Mouse (Mus musculus): ENCODE measurements around the gene Htr3b. TPM values are rescaled to one million over a fixed set of nuclear protein-coding genes. Genes with fewer than 3 reads are reported as not detected.
A peak's percentile ranks its signal among the peaks of the same experiment; 100 is the strongest.
"Not testable (repeated sequence)": the region's sequence is repeated elsewhere in the genome, so short reads cannot be mapped to it uniquely, and the experiment has no call there.

Htr3b gene
- polyA plus RNA-seq (2017; shearing (Covaris generic)), result not detected

- peak; percentile 54 for ATAC-seq
These were observed at the start of gene Htr3b for GRCm38 (mm10) chr9:48964587-48965040. Htr3b (minus strand) TSS chr9:48964990.

GRCm38 (mm10) chr9:48999256-48999655 is 34.5 kb upstream of the Htr3b start:
- no peak for ATAC-seq

DNA sequence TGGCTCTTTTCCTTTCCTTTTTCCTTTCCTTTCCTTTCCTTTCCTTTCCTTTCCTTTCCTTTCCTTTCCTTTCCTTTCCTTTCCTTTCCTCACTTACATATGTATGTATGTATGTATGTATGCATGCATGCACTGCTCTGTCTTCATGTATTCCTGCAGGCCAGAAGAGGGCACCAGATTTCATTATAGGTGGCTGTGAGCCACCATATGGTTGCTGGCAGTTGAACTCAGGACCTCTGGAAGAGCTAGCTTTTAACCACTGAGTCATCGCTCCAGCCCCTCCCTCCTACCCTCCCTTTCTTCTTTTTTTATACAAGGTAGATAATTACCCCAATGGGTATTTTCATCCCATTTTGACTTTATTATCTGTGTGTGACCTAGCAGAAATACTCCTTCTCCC is 30.9 kb upstream of the Htr3b start:
- no peak for ATAC-seq

GRCm38 (mm10) chr9:48994779-48995178 is 30.0 kb upstream of the Htr3b start:
- no peak for ATAC-seq

DNA sequence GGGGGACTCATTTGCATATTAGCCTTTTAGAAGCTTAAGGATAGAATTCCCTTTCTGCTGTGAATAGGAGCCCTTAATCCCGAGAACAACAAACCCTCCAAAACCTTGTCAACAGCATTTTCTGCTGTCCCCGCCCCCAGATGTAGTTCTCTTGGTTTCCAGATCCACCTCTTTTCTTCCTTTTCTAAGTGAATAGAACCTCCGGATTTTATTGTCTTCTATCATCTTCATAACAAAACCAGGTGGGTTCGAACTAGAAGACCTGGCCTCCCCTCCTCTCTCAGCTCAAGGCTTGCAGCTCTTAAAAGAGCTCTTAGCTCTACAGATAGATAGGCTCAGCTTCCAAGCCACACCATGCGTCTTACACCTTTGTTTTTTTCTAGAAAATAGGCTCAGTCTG is 26.9 kb upstream of the Htr3b start:
- ATAC-seq, result no peak

DNA sequence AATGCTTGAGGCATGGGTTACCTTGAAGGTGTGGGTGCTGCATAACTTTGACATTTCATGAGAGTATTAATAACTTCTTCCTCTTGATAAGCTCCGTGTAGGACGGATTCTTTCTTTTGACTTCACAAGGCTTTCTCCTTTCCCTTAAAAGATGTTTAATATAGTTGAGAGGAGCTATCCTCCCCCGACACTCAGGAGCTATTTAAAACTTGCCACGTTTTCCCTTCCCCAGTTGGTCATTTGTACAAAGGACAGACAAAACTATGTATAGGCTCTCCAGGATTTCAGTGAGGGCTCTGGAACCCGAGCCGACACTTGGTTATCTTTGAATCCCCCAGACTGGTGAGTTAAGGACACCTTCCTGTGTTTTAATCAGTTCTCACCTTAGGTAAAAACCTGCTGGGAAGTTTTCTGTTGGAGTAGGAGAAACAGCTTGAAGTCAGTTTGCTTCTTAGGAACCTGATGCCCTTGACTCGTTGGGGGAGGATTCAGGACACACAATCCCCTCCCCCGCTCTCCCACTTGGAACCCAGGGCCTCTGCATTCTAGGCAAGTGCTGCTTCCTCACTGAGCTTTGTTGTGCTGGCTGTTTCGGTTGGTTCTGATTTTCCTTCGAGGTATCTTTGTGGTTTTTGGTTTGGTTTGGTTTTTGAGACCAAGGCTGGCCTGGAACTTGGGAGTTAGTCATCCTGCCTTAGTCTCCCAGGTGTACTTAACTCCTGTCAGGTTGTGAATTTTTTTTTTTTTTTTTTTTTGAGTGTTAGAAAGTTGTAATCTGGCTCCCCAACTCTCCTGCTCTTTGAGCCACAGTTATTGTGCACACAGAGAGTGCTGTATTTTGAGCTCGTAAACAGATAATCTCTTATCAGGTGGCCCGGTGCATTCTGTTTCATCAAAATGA is 22.7 kb upstream of the Htr3b start:
- ATAC-seq, result no peak

DNA sequence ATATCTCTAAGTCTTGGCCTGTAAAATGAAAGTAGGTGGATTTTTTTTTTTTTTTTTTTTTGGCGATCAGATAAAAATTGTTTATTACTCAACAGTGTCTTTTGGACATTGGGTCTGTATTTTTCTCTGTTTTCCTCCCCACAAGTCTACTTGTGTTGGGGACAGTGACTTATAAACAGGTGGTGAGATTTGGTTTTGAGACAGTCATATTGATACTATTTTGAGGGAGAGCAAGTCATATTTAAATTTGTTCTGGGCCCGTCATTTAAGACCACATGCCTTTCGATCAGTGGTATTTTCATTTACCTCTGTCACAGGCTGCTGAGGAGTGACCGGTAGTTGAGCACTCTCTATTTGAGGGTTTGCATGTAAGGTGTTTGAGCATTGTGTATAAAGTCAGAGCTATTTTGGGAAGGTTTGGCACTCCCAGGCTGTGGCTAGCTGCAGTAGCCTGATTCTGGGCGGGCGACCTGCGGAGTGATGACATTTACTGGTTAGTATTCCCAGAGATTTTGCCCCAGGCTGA is 21.9 kb upstream of the Htr3b start:
- ATAC-seq, result no peak

DNA sequence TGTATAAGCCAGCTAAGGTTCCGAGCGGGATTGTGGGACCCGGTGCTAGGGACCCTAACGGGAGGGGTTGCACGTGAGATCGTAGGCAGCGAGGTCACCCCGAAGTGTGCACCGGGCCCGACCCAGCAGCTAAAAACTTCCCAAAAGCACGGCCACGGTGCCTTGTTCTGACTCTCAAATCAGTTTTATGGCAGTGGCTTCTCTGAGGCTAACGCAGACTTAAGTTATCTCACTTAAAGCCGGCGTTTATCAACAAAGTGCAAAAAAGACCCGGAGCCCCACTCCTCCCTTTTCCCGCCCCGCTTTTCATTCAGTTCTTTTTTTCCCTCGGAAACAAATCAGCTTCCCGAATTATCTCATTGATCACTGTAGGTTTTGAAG is 20.9 kb upstream of the Htr3b start:
- ATAC-seq, result peak; percentile 0

DNA sequence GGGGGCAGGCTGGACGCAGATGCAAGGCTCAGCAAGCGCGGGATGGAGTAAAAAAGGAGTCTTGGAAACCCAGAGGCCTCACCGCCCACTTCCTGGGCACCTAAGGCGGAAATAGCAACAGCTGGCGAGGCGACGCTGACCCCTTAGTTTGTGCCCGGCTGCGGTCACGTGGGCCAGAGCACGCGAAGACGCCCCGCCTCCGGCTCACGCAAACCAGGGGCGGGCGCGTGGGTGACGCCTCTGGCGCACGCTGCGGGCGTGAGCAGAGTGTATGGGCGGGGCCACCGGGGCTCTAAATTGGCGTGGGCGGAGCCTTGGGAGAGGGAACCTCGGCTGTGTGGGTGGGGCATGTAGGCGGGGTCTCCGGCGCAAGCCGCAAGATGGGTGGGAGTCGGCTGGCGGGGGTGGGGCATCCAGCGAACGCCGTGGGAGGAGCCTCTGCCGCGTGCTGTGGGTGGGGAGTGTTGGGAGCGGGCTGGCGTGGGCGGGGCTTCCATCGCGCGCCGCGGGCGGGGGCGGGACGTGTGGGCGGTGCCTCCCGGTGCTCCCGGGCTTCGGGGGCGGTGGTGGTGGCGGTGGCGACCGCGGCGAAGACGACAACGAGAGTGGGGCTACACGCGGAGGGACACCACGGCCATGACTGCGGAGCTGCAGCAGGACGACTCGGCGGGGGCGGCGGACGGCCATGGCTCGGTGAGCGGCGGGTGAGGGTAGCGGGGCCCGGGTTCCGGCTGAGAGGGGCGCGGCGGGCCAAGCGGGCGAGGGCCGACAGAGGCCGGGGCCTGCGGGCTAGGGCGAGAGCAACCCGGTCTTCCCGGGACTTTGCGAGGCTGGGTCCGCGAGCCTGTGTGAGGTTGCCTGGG is 20.3 kb upstream of the Htr3b start, which contains the start of gene Usp28:
Usp28 (plus strand) TSS at position 531 of the 863 bp plus-strand sequence.
- peak; percentile 82 for ATAC-seq

DNA sequence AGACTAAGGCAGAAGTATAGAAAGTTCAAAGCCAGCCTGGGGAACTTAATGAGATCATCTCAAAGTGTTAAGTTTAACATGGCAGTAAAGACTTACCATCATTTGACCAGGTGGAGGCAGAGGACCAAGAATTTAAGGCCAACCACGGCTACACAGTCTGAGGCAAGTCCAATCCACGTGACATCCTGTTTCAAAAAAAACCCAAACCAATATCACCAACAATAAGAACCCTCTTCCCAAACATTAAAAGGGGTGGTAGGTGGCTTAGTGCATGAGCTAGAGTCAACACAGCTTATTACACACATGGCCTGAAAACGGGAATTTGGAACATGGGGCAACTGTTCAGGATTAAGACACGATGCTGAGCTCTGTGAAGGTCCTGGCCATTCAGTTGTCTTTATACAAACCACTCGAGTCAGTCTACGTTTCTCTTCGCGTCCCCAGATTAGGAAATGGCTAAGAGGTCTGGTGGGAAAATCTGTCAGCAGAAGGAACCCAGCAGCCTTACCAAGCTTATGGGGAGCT is 19.6 kb upstream of the Htr3b start:
- ATAC-seq, result peak; percentile 27

DNA sequence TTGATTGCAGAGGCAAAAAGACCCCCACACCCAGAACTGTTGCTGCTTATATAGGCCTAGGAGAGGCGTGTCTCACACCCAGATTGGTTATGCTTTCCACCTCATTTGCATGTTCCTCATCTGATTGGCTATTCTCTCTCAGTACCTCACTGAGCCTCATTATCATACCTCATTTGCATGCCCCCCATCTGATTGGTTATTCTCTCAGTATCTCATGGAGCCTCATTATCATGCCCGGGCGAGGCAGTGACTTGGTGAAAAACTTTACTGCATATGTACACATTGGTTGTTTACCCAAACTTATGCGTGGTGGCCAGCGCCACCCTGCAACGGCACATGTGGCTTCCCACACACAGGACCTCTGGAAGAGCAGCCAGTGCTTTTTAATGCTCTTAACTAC is 19.0 kb upstream of the Htr3b start:
- not testable (repeated sequence) for ATAC-seq

GRCm38 (mm10) chr9:48981827-48982226 is 17.0 kb upstream of the Htr3b start:
- no peak for ATAC-seq

- no peak for ATAC-seq
These were observed 16.0 kb upstream of the Htr3b start for GRCm38 (mm10) chr9:48980781-48981180.

DNA sequence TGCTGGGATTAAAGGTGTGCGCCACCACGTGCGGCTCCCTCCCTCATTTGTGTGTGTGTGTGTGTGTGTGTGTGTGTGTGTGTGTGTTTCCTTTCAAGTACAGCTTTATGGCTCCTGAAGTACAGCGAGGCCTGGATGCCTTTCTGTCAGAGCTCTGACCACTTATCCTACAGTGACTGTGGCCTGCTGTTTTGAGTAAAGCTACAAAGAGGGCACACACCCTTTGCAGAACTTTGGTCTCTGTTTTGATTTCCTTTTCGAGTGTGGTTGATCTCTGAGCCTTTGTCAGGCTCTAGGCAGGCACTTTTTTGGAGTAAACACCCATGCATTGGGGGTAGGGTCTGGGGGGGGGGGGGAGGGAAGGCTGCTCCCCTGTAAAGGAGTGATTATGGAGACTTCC is 15.6 kb upstream of the Htr3b start:
- no peak for ATAC-seq

GRCm38 (mm10) chr9:48976661-48977355 is 12.0 kb upstream of the Htr3b start:
- ATAC-seq, result no peak

- no peak for ATAC-seq
These were observed 7.7 kb upstream of the Htr3b start for GRCm38 (mm10) chr9:48972494-48972893.

DNA sequence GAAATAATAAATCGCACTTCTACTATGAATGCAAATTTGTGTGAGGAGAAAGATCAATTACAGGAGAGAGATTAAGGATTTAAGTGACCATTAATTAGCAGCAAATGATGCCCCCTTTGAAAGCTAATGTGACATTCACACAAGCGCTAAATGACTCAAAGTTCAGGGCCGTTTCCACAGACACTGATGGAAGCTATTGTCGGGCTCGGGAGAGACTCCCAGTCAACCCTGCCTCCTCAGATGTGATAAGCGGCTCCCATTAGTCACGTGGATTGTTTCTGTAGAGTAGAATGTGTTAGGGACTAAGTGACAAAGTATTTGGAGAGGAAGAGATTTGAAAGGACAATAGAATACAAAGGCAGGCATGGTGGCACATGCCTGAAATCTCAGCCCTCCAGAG is 2.7 kb downstream of the Htr3b start:
- ATAC-seq, result no peak

DNA sequence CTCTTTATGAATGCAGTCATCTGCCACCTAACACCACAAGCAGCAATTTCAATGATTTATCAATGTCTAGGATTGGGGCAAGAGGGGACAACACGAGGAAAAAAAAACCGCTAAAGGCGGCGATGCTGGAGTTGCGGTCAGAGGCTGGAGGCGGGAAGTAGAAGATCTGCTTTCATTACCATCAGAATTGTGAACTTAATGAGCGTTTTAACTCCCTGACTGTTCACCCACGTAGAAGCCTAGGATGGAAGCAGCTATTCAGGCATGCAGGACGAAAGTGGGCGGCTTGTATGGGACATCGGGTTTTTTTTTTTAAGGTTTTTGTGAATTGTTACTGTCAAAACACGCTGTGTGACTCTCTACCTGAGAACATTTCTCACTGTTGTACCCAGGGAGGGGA is 3.5 kb downstream of the Htr3b start:
- ATAC-seq, result no peak

DNA sequence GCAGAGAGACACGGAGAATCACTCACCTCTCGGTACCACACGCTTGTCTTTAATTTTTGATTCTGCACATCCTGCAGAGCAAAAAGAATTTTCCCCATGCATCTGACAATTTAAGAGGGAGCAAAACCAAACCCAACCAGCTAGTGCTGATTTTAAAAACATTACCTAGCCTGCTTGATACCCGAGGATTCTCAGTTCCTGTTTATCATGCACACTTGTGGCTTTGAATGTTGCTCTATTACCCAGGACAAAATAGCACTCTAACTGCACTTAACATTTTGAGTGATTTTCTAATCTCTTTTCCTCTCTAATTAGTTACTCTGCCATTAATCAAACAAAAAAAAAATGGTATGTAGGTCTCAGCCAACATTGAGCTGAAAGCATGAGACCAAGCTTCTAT is 17.2 kb downstream of the Htr3b start:
- ATAC-seq, result no peak

DNA sequence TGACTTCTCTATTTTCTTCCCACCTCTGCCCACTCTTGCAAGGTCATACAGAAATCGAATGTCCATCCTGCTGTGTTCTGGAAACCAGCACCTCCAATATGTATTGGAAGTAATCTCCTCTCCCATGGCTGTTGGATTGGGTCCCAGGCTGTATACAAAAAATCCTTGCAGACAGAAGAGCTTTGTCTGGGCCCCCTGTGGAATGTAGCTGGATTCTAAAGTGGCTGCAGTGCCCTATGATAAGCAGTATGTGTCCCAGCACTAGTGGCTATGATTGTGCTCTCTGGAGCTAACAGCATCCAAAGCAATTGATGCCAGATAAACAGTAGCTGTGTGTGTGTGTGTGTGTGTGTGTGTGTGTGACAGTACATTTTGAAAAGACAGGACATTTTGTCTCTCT is 22.4 kb downstream of the Htr3b start:
- ATAC-seq, result no peak

DNA sequence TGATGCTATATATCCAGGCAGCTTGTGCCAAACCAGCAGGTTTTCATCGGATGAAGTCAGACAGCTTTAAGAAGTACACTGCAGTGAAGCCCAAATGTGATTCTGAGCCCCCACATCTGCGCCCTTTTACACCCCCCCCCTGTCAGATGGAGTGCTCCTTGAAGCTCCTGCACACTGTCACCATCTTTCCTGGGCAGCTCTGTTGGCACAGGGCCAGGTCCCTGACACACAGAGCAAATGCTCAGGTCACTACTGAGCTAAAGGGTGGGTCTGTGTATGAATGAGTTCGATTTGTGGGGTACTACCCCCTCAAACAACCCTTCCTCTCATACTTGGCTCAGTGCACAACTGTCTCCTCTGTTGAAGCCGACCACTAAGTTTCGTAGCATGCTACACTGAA is 35.4 kb downstream of the Htr3b start:
- no peak for ATAC-seq

DNA sequence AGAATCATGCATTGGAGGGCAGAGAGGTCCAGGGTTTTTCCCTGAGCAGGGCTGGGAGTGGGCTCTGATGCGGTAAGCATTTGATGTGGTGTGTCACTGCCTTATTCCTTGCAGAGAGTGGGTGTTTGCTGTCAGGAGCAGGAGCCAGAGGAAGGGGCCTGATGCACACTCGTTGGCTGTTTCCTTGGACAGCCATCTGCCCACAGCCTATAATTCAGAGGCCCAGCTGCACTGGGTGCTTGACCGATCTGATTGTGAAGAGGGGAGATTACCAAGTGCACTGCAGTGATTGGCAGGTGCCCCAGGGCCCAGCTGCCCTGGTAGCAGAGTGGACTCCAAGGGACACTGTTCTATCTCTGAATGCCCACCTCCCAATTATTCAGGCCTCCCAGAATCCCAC is 36.0 kb downstream of the Htr3b start:
- no peak for ATAC-seq

All from inflammation-experienced regulatory T-cells, adult 6 months (primary cell).